ENCODE assay signal across 8 mouse cellular contexts in the genomic region with DNA sequence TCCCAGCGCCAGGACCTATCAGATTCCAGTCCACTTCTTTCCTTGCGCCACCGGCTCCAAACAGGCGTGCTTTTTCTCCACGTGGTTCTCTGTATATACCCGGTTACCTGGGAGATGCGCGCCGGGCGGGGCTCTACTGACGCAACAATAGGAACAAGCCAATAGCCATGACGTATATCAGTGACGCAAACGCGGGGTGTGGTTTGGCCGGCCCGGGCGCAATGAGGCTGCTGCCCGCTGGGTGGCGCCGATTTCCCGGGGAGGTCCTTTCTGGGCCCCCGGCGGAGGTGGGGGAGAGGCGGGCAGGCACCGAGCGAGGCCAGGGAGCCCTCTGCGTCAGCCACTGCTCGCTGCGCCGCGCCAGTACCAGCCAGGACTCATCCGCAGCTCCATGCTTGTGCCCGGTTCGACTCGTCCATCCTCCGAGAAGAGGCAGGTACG. TPM values are rescaled to one million over a fixed set of nuclear protein-coding genes. Genes with fewer than 3 reads are reported as not detected.
DNase-seq lines count a peak whose midpoint lies in the region; ATAC-seq lines count a peak whose summit lies in the region.

TSS of gene Usp2 (plus strand) at position 237 of the 441 bp plus-strand sequence.

- no peaks in the 10 kb centered on the region for H3K36me3 ChIP-seq in hindbrain, embryonic 14.5 days (replicated peaks; ENCODE audit: control insufficient read depth, insufficient read depth)

- ATAC-seq in hindbrain, embryonic 14.5 days (ENCODE audit: low FRiP score), result peak; percentile 99

- H3K27ac ChIP-seq in hindbrain, embryonic 14.5 days, result no peak within 1 kb of the TSS

- H3K9ac ChIP-seq in hindbrain, embryonic 14.5 days, result peak within 1 kb of the TSS; percentile 50

- peaks cover 17% of the 10 kb centered on the region for H3K4me1 ChIP-seq in hindbrain, embryonic 14.5 days (replicated peaks; ENCODE audit: control insufficient read depth, insufficient read depth, low read length)

- H3K9me3 ChIP-seq in hindbrain, embryonic 14.5 days (ENCODE audit: control insufficient read depth, low read length), result no peaks in the 10 kb centered on the region

- DNase-seq in R1 (ENCODE audit: low read depth, low spot score), result peak; percentile 99
- peak; percentile 100 for DNase-seq in cerebellum, postnatal 25 days
- peak; percentile 99 to 100 for DNase-seq in frontal cortex, postnatal 25 days (ENCODE audit: low spot score in 2 of 2)
- peak; percentile 99 for DNase-seq in hindbrain, embryonic 14.5 days (ENCODE audit: low spot score)
- peak; percentile 100 for DNase-seq in layer of hippocampus, postnatal 36 days
- peak; percentile 100 for DNase-seq in lung, postnatal 36 days
- peak; percentile 97 for DNase-seq in retina, postnatal 7 days (ENCODE audit: low read depth, low spot score)
- peak; percentile 99 for DNase-seq in urinary bladder, adult 2 months (ENCODE audit: low spot score)

- H3K27me3 ChIP-seq in hindbrain, embryonic 14.5 days (ENCODE audit: control insufficient read depth, insufficient read depth, low read length), result no peaks in the 10 kb centered on the region

- 0% methylated on average over 38 of the region's 38 CpGs for WGBS in hindbrain, embryonic 14.5 days

- peak within 1 kb of the TSS; percentile 77 for H3K4me2 ChIP-seq in hindbrain, embryonic 14.5 days (replicated peaks)

- H3K4me3 ChIP-seq in hindbrain, embryonic 14.5 days (replicated peaks; ENCODE audit: low read length), result peak within 1 kb of the TSS; percentile 46

RNA-seq across cellular contexts. Expression of gene Usp2, which starts in this region (rescaled TPM):
- polyA plus RNA-seq in hindbrain, embryonic 14.5 days (2014; fragmentation: Nextera tagmentation; extraction: Ambion mirVana), result 8.4 and 11.6 TPM in 2 replicates
- total RNA-seq in layer of hippocampus, postnatal 36 days (2021), result 10 to 100 TPM; 66.2 to 74.9 TPM
- 5.8 and 12.5 TPM in 2 replicates for polyA plus RNA-seq in urinary bladder, adult 2 months (2012; rRNA removed)
